Mouse (Mus musculus): ENCODE measurements around the gene Wapl. TPM values are rescaled to one million over a fixed set of nuclear protein-coding genes. Genes with fewer than 3 reads are reported as not detected.

The Wapl gene
- total RNA-seq, 1 experiment from 2014 or later: 179 TPM

GRCm38 (mm10) chr14:34684989-34685388 is 11.3 kb downstream of the Wapl start:
- ATAC-seq (replicated peaks; ENCODE audit: low read depth, poor library complexity, severe bottlenecking): no peak

- ATAC-seq (replicated peaks; ENCODE audit: low read depth, poor library complexity, severe bottlenecking): no peak
These were observed 20.2 kb downstream of the Wapl start for GRCm38 (mm10) chr14:34693970-34694369.

- no peak for ATAC-seq (replicated peaks; ENCODE audit: low read depth, poor library complexity, severe bottlenecking)
These were observed 23.6 kb downstream of the Wapl start for GRCm38 (mm10) chr14:34697376-34697775.

GRCm38 (mm10) chr14:34710209-34710608 is 36.5 kb downstream of the Wapl start:
- ATAC-seq (replicated peaks; ENCODE audit: low read depth, poor library complexity, severe bottlenecking): no peak

GRCm38 (mm10) chr14:34712027-34712426 is 38.3 kb downstream of the Wapl start:
- ATAC-seq (replicated peaks; ENCODE audit: low read depth, poor library complexity, severe bottlenecking): no peak

GRCm38 (mm10) chr14:34712857-34713256 is 39.1 kb downstream of the Wapl start:
- ATAC-seq (replicated peaks; ENCODE audit: low read depth, poor library complexity, severe bottlenecking): peak; percentile 60

- no peak for ATAC-seq (replicated peaks; ENCODE audit: low read depth, poor library complexity, severe bottlenecking)
These were observed 44.4 kb downstream of the Wapl start for GRCm38 (mm10) chr14:34718150-34718549.

GRCm38 (mm10) chr14:34727709-34728108 is 54.0 kb downstream of the Wapl start:
- no peak for ATAC-seq (replicated peaks; ENCODE audit: low read depth, poor library complexity, severe bottlenecking)

- no peak for ATAC-seq (replicated peaks; ENCODE audit: low read depth, poor library complexity, severe bottlenecking)
These were observed 61.7 kb downstream of the Wapl start for GRCm38 (mm10) chr14:34735405-34735804.

GRCm38 (mm10) chr14:34745401-34745800 is 71.7 kb downstream of the Wapl start:
- ATAC-seq (replicated peaks; ENCODE audit: low read depth, poor library complexity, severe bottlenecking): no peak

GRCm38 (mm10) chr14:34755731-34756130 is 82.0 kb downstream of the Wapl start:
- ATAC-seq (replicated peaks; ENCODE audit: low read depth, poor library complexity, severe bottlenecking): no peak

- ATAC-seq (replicated peaks; ENCODE audit: low read depth, poor library complexity, severe bottlenecking): no peak
These were observed 86.2 kb downstream of the Wapl start for GRCm38 (mm10) chr14:34759938-34760337.

GRCm38 (mm10) chr14:34761082-34761959 is 87.6 kb downstream of the Wapl start:
- ATAC-seq (replicated peaks; ENCODE audit: low read depth, poor library complexity, severe bottlenecking): no peak

GRCm38 (mm10) chr14:34762682-34763081 is 89.0 kb downstream of the Wapl start:
- ATAC-seq (replicated peaks; ENCODE audit: low read depth, poor library complexity, severe bottlenecking): no peak

GRCm38 (mm10) chr14:34763771-34764539 is 90.2 kb downstream of the Wapl start:
- no peak for ATAC-seq (replicated peaks; ENCODE audit: low read depth, poor library complexity, severe bottlenecking)

- no peak for ATAC-seq (replicated peaks; ENCODE audit: low read depth, poor library complexity, severe bottlenecking)
These were observed 91.2 kb downstream of the Wapl start for GRCm38 (mm10) chr14:34764908-34765307.

- ATAC-seq (replicated peaks; ENCODE audit: low read depth, poor library complexity, severe bottlenecking): no peak
These were observed 91.7 kb downstream of the Wapl start for GRCm38 (mm10) chr14:34765380-34765779.

GRCm38 (mm10) chr14:34766181-34766580 is 92.5 kb downstream of the Wapl start:
- no peak for ATAC-seq (replicated peaks; ENCODE audit: low read depth, poor library complexity, severe bottlenecking)

- peak; percentile 75 for ATAC-seq (replicated peaks; ENCODE audit: low read depth, poor library complexity, severe bottlenecking)
These were observed 94.6 kb downstream of the Wapl start for GRCm38 (mm10) chr14:34768373-34768772.

GRCm38 (mm10) chr14:34769021-34769566 is 95.4 kb downstream of the Wapl start:
- ATAC-seq (replicated peaks; ENCODE audit: low read depth, poor library complexity, severe bottlenecking): peak; percentile 76

All from common myeloid progenitor, adult 5-6 weeks (primary cell).